Mouse (Mus musculus): ENCODE data around the gene Omp. TPM values are rescaled to one million over a fixed set of nuclear protein-coding genes. Genes with fewer than 3 reads are reported as not detected.

Omp gene
- polyA plus RNA-seq, 1 experiment from 2014 or later = 0.66 TPM

DNA sequence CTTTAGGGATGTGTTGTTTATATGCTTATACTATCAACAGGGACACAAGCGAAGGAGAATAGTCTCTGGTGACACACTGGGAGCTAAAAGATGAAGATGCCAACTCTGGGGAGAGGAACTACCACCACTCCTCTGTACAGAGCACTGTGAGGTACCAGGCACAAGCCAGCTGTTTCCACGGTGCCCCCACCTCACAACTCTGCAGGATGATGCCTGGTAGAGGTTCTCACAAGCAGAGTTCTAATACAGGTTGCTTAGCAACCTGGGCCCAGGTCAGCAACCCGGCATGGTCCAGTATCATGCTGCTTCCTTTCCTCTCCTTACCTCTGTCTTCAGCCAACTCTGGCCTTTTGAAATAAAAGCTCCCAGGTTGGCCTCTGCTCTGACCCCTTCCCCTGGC, 7.7 kb downstream of the Omp start:
- Histone ChIP-seq H3K36me3 (ENCODE audit: control insufficient read depth, insufficient read depth) (no peaks in the 10 kb centered on the region), H3K4me3 (replicated peaks; ENCODE audit: low read length) (no peak overlapping the region), H3K9me3 (ENCODE audit: control insufficient read depth, low read length) (no peaks in the 10 kb centered on the region), H3K27ac (ENCODE audit: low read length) (no peak overlapping the region), H3K27me3 (replicated peaks; ENCODE audit: control insufficient read depth, insufficient read depth, low read length) (no peaks in the 10 kb centered on the region), H3K4me2 (ENCODE audit: low read length) (no peak overlapping the region), H3K4me1 (replicated peaks; ENCODE audit: control insufficient read depth, insufficient read depth, low read length) (0 out of 2 replicates have a peak, but pooled peaks cover 2% of the 10 kb centered on the region), H3K9ac (replicated peaks; ENCODE audit: low read depth, low read length) (no peak overlapping the region)
- ATAC-seq = no peak
- 52% methylated on average over 3 of the region's 3 CpGs for WGBS

- Histone ChIP-seq H3K27ac (ENCODE audit: low read length) (no peak overlapping the region), H3K4me3 (replicated peaks; ENCODE audit: low read length) (no peak overlapping the region), H3K9ac (replicated peaks; ENCODE audit: low read depth, low read length) (no peak overlapping the region), H3K36me3 (ENCODE audit: control insufficient read depth, insufficient read depth) (0 out of 2 replicates have a peak, but pooled peaks cover 5% of the 10 kb centered on the region), H3K4me2 (ENCODE audit: low read length) (no peak overlapping the region), H3K4me1 (replicated peaks; ENCODE audit: control insufficient read depth, insufficient read depth, low read length) (no peaks in the 10 kb centered on the region), H3K9me3 (ENCODE audit: control insufficient read depth, low read length) (no peaks in the 10 kb centered on the region), H3K27me3 (replicated peaks; ENCODE audit: control insufficient read depth, insufficient read depth, low read length) (no peaks in the 10 kb centered on the region)
- 89% methylated on average over 8 of the region's 8 CpGs for WGBS
- no peak for ATAC-seq
Measured at GRCm38 (mm10) chr7:98131751-98132150, 13.6 kb downstream of the Omp start.

- Histone ChIP-seq H3K4me2 (ENCODE audit: low read length) (no peak overlapping the region), H3K9ac (replicated peaks; ENCODE audit: low read depth, low read length) (no peak overlapping the region), H3K9me3 (ENCODE audit: control insufficient read depth, low read length) (no peaks in the 10 kb centered on the region), H3K27ac (ENCODE audit: low read length) (no peak overlapping the region), H3K36me3 (ENCODE audit: control insufficient read depth, insufficient read depth) (0 out of 2 replicates have a peak, but pooled peaks cover 5% of the 10 kb centered on the region), H3K27me3 (replicated peaks; ENCODE audit: control insufficient read depth, insufficient read depth, low read length) (no peaks in the 10 kb centered on the region), H3K4me3 (replicated peaks; ENCODE audit: low read length) (no peak overlapping the region), H3K4me1 (replicated peaks; ENCODE audit: control insufficient read depth, insufficient read depth, low read length) (peaks cover 2% of the 10 kb centered on the region; the same call in 1 of the 2 replicates)
- ATAC-seq = no peak
- WGBS = 35% methylated on average over 5 of the region's 5 CpGs
Measured at GRCm38 (mm10) chr7:98125473-98125872, 19.8 kb downstream of the Omp start.

GRCm38 (mm10) chr7:98124701-98125100, 20.6 kb downstream of the Omp start:
- Histone ChIP-seq H3K27me3 (replicated peaks; ENCODE audit: control insufficient read depth, insufficient read depth, low read length) (no peaks in the 10 kb centered on the region), H3K9me3 (ENCODE audit: control insufficient read depth, low read length) (no peaks in the 10 kb centered on the region), H3K4me2 (ENCODE audit: low read length) (no peak overlapping the region), H3K27ac (ENCODE audit: low read length) (no peak overlapping the region), H3K36me3 (ENCODE audit: control insufficient read depth, insufficient read depth) (0 out of 2 replicates have a peak, but pooled peaks cover 5% of the 10 kb centered on the region), H3K4me1 (replicated peaks; ENCODE audit: control insufficient read depth, insufficient read depth, low read length) (peaks cover 6% of the 10 kb centered on the region; the same call in 1 of the 2 replicates), H3K9ac (replicated peaks; ENCODE audit: low read depth, low read length) (no peak overlapping the region), H3K4me3 (replicated peaks; ENCODE audit: low read length) (no peak overlapping the region)
- no peak for ATAC-seq
- WGBS = 75% methylated on average over 5 of the region's 5 CpGs

DNA sequence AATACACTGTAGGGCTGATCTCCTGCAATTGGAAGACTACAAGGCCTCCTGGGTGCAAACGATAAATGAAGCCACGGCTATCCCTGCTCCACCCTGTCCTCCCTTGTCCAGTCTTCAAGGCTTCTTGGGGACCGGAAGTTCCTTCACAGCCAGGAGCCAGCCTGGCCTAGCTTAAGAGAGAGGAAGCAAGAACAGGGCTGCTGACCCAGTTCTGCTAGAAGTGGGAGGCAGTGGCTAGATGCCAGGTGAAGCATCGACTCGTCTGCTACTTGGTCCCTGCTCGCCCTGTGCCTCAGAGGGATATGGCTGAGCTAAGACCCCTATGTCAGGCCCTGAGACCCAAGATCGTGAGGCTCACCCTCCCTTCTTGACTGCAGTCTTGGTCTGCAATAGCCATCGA, 23.6 kb downstream of the Omp start:
- 82% methylated on average over 8 of the region's 8 CpGs for WGBS

GRCm38 (mm10) chr7:98121241-98121640, 24.1 kb downstream of the Omp start:
- no peaks in the 10 kb centered on the region for H3K36me3 ChIP-seq (ENCODE audit: control insufficient read depth, insufficient read depth)
- WGBS = 92% methylated on average over 3 of the region's 3 CpGs
- H3K4me1 ChIP-seq (replicated peaks; ENCODE audit: control insufficient read depth, insufficient read depth, low read length) = peaks cover 9% of the 10 kb centered on the region; the same call in 1 of the 2 replicates
- H3K27me3 ChIP-seq (replicated peaks; ENCODE audit: control insufficient read depth, insufficient read depth, low read length) = no peaks in the 10 kb centered on the region
- no peaks in the 10 kb centered on the region for H3K9me3 ChIP-seq (ENCODE audit: control insufficient read depth, low read length)
- ATAC-seq = no peak
- H3K4me2 ChIP-seq (ENCODE audit: low read length) = no peak overlapping the region
- H3K9ac ChIP-seq (replicated peaks; ENCODE audit: low read depth, low read length) = no peak overlapping the region
- H3K4me3 ChIP-seq (replicated peaks; ENCODE audit: low read length) = no peak overlapping the region
- no peak overlapping the region for H3K27ac ChIP-seq (ENCODE audit: low read length)

More for the DNA sequence above, 23.6 kb downstream of the Omp start:
- no peaks in the 10 kb centered on the region for H3K9me3 ChIP-seq (ENCODE audit: control insufficient read depth, low read length)
- H3K27ac ChIP-seq (ENCODE audit: low read length) = no peak overlapping the region
- peaks cover 9% of the 10 kb centered on the region; the same call in 1 of the 2 replicates for H3K4me1 ChIP-seq (replicated peaks; ENCODE audit: control insufficient read depth, insufficient read depth, low read length)
- no peak for ATAC-seq
- no peak overlapping the region for H3K4me3 ChIP-seq (replicated peaks; ENCODE audit: low read length)
- H3K9ac ChIP-seq (replicated peaks; ENCODE audit: low read depth, low read length) = no peak overlapping the region
- no peak overlapping the region for H3K4me2 ChIP-seq (ENCODE audit: low read length)
- H3K27me3 ChIP-seq (replicated peaks; ENCODE audit: control insufficient read depth, insufficient read depth, low read length) = no peaks in the 10 kb centered on the region
- H3K36me3 ChIP-seq (ENCODE audit: control insufficient read depth, insufficient read depth) = no peaks in the 10 kb centered on the region

DNA sequence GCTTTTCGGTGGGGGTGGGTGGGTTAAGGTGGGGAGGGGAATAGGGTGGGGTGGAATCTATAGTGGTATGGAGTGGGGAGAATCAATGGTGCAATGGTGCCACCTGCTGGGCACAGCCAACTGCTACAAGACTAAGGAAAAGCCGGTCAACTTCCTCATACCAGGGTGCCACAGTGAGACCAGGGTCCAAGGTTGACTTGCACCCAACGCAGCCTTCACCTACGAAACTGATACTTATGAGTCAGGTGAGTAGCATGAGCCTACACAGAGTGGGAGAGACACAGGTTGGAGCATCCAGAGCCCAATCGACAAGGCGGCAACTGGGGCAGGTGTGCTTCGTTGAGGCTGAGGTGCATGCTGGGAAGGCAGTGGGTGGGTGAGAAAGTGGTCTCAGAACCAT, 25.0 kb downstream of the Omp start:
- H3K36me3 ChIP-seq (ENCODE audit: control insufficient read depth, insufficient read depth) = no peaks in the 10 kb centered on the region
- H3K27me3 ChIP-seq (replicated peaks; ENCODE audit: control insufficient read depth, insufficient read depth, low read length) = no peaks in the 10 kb centered on the region
- H3K9me3 ChIP-seq (ENCODE audit: control insufficient read depth, low read length) = no peaks in the 10 kb centered on the region
- WGBS = 3% methylated on average over 7 of the region's 7 CpGs
- ATAC-seq = peak; percentile 79
- peak overlapping the region; percentile 50 for H3K4me2 ChIP-seq (ENCODE audit: low read length)
- H3K9ac ChIP-seq (replicated peaks; ENCODE audit: low read depth, low read length) = peak overlapping the region; percentile 23
- H3K4me1 ChIP-seq (replicated peaks; ENCODE audit: control insufficient read depth, insufficient read depth, low read length) = peaks cover 9% of the 10 kb centered on the region; the same call in 1 of the 2 replicates
- peak overlapping the region; percentile 21 for H3K4me3 ChIP-seq (replicated peaks; ENCODE audit: low read length)
- H3K27ac ChIP-seq (ENCODE audit: low read length) = no peak overlapping the region

- H3K4me3 ChIP-seq (replicated peaks; ENCODE audit: low read length) = no peak overlapping the region
- WGBS = 58% methylated on average over 2 of the region's 2 CpGs
- no peaks in the 10 kb centered on the region for H3K27me3 ChIP-seq (replicated peaks; ENCODE audit: control insufficient read depth, insufficient read depth, low read length)
- H3K9me3 ChIP-seq (ENCODE audit: control insufficient read depth, low read length) = no peaks in the 10 kb centered on the region
- H3K4me2 ChIP-seq (ENCODE audit: low read length) = no peak overlapping the region; the same call in 1 of the 2 replicates
- no peak overlapping the region for H3K9ac ChIP-seq (replicated peaks; ENCODE audit: low read depth, low read length)
- no peak overlapping the region for H3K27ac ChIP-seq (ENCODE audit: low read length)
- H3K4me1 ChIP-seq (replicated peaks; ENCODE audit: control insufficient read depth, insufficient read depth, low read length) = peaks cover 9% of the 10 kb centered on the region; the same call in 1 of the 2 replicates
- H3K36me3 ChIP-seq (ENCODE audit: control insufficient read depth, insufficient read depth) = no peaks in the 10 kb centered on the region
- ATAC-seq = peak; percentile 41
Measured at GRCm38 (mm10) chr7:98119961-98120232, 25.4 kb downstream of the Omp start.

GRCm38 (mm10) chr7:98119179-98119960, 25.9 kb downstream of the Omp start, which contains the start of gene Myo7a:
Myo7a (minus strand) TSS chr7:98119524.
- H3K9ac ChIP-seq (replicated peaks; ENCODE audit: low read depth, low read length) = peak within 1 kb of the TSS; percentile 23
- H3K36me3 ChIP-seq (ENCODE audit: control insufficient read depth, insufficient read depth) = no peaks in the 10 kb centered on the region
- no peaks in the 10 kb centered on the region for H3K27me3 ChIP-seq (replicated peaks; ENCODE audit: control insufficient read depth, insufficient read depth, low read length)
- no peak within 1 kb of the TSS for H3K27ac ChIP-seq (ENCODE audit: low read length)
- 33% methylated on average over 9 of the region's 9 CpGs for WGBS
- peaks cover 9% of the 10 kb centered on the region; the same call in 1 of the 2 replicates for H3K4me1 ChIP-seq (replicated peaks; ENCODE audit: control insufficient read depth, insufficient read depth, low read length)
- H3K4me3 ChIP-seq (replicated peaks; ENCODE audit: low read length) = peak within 1 kb of the TSS; percentile 21
- ATAC-seq = 0 out of 2 replicates have a peak, but pooled peaks have one; percentile 11
- peak within 1 kb of the TSS; percentile 50 for H3K4me2 ChIP-seq (ENCODE audit: low read length)
- H3K9me3 ChIP-seq (ENCODE audit: control insufficient read depth, low read length) = no peaks in the 10 kb centered on the region
